Mouse (Mus musculus) forebrain, embryonic 12.5 days (tissue): ENCODE results near the gene Unc50. TPM values are rescaled to one million over a fixed set of nuclear protein-coding genes. Genes with fewer than 3 reads are reported as not detected.

ENCODE experiments used
- ATAC-seq: fragments of 200-750 bp; cut with Nextera tagmentation; 2 replicates; pipeline ENCODE4 v1.8.0; 2017; ENCODE audit warnings: moderate TSS enrichment; ENCODE audit not compliant: low FRiP score
- H3K27ac ChIP-seq: fragments of 300-500 bp; sonication (generic); 2 replicates; pipeline ENCODE4 v1.5.1; 2016; ENCODE audit warnings: mild to moderate bottlenecking
- H3K27me3 ChIP-seq: fragments of 300-500 bp; sonication (generic); 2 replicates; pipeline ENCODE4 v1.6.1; 2016; ENCODE audit warnings: mild to moderate bottlenecking
- H3K36me3 ChIP-seq: fragments of 300-500 bp; sonication (generic); replicated peaks from 2 replicates; pipeline ENCODE4 v1.6.1; 2016; ENCODE audit warnings: mild to moderate bottlenecking
- H3K4me1 ChIP-seq: fragments of 300-500 bp; sonication (generic); 2 replicates; pipeline ENCODE4 v1.6.1; 2016
- H3K4me2 ChIP-seq: fragments of 300-500 bp; sonication (generic); 2 replicates; pipeline ENCODE4 v1.6.1; 2016; ENCODE audit warnings: mild to moderate bottlenecking, moderate library complexity
- H3K4me3 ChIP-seq: fragments of 300-500 bp; sonication (generic); replicated peaks from 2 replicates; pipeline ENCODE4 v1.5.1; 2016; ENCODE audit warnings: mild to moderate bottlenecking
- H3K9ac ChIP-seq: fragments of 300-500 bp; sonication (generic); 2 replicates; pipeline ENCODE4 v1.6.1; 2016; ENCODE audit warnings: mild to moderate bottlenecking
- H3K9me3 ChIP-seq: fragments of 300-500 bp; sonication (generic); 2 replicates; pipeline ENCODE4 v1.6.1; 2016
- WGBS: fragments of 180-500 bp; shearing (Covaris S2); methylation state at CpG from one replicate; pipeline ENCODE4 v1.1.7; 2016; 5-methylcytosine and 5-hydroxymethylcytosine counted together
- polyA plus RNA-seq: library from polyadenylated mRNA; unstranded; fragments of >200 nt; fragmentation: Nextera tagmentation; extraction: Ambion mirVana; gene quantifications from 2 replicates; pipeline ENCODE4 v1.2.1, GENCODE M21; 2016

The Unc50 gene
- polyA plus RNA-seq, 1 experiment from 2014 or later = 110 TPM

- no peak overlapping the region for H3K27ac ChIP-seq
- H3K27me3 ChIP-seq = no peaks in the 10 kb centered on the region
- H3K4me1 ChIP-seq = no peaks in the 10 kb centered on the region
- no peak overlapping the region for H3K4me2 ChIP-seq
- H3K4me3 ChIP-seq = no peak overlapping the region
- no peak overlapping the region for H3K9ac ChIP-seq
- no peak for ATAC-seq
- no peaks in the 10 kb centered on the region for H3K36me3 ChIP-seq
- 82% methylated on average over 3 of the region's 3 CpGs for WGBS
- no peaks in the 10 kb centered on the region for H3K9me3 ChIP-seq
Measured at GRCm38 (mm10) chr1:37408678-37409077, 21.3 kb upstream of the Unc50 start.

GRCm38 (mm10) chr1:37409647-37410046 is 20.3 kb upstream of the Unc50 start:
- no peak overlapping the region for H3K4me2 ChIP-seq
- no peaks in the 10 kb centered on the region for H3K4me1 ChIP-seq
- no peak overlapping the region for H3K4me3 ChIP-seq
- H3K27me3 ChIP-seq = no peaks in the 10 kb centered on the region
- no peak overlapping the region for H3K9ac ChIP-seq
- no peak overlapping the region for H3K27ac ChIP-seq
- no peaks in the 10 kb centered on the region for H3K9me3 ChIP-seq
- H3K36me3 ChIP-seq = no peaks in the 10 kb centered on the region
- no peak for ATAC-seq

GRCm38 (mm10) chr1:37415394-37415793 is 14.5 kb upstream of the Unc50 start:
- 90% methylated on average over 1 of the region's 1 CpGs for WGBS
- peaks cover 24% of the 10 kb centered on the region for H3K36me3 ChIP-seq
- H3K27me3 ChIP-seq = no peaks in the 10 kb centered on the region
- ATAC-seq = no peak
- H3K4me3 ChIP-seq = no peak overlapping the region
- 0 out of 2 replicates have a peak, but pooled peaks cover 3% of the 10 kb centered on the region for H3K9me3 ChIP-seq
- H3K27ac ChIP-seq = no peak overlapping the region
- no peak overlapping the region for H3K4me2 ChIP-seq
- no peaks in the 10 kb centered on the region for H3K4me1 ChIP-seq
- H3K9ac ChIP-seq = no peak overlapping the region

GRCm38 (mm10) chr1:37419420-37419819 is 10.5 kb upstream of the Unc50 start:
- Histone ChIP-seq H3K4me2 (no peak overlapping the region), H3K4me3 (no peak overlapping the region), H3K27ac (no peak overlapping the region), H3K36me3 (peaks cover 34% of the 10 kb centered on the region), H3K9me3 (0 out of 2 replicates have a peak, but pooled peaks cover 3% of the 10 kb centered on the region), H3K4me1 (no peaks in the 10 kb centered on the region), H3K9ac (no peak overlapping the region), H3K27me3 (no peaks in the 10 kb centered on the region)
- WGBS = 89% methylated on average over 1 of the region's 1 CpGs
- no peak for ATAC-seq

GRCm38 (mm10) chr1:37427144-37427875 is 2.6 kb upstream of the Unc50 start:
- Histone ChIP-seq H3K4me2 (no peak overlapping the region), H3K27ac (no peak overlapping the region), H3K27me3 (no peaks in the 10 kb centered on the region), H3K4me1 (peaks cover 19% of the 10 kb centered on the region), H3K9me3 (no peaks in the 10 kb centered on the region), H3K36me3 (peaks cover 23% of the 10 kb centered on the region), H3K9ac (no peak overlapping the region), H3K4me3 (no peak overlapping the region)
- 92% methylated on average over 8 of the region's 8 CpGs for WGBS
- no peak for ATAC-seq

- Histone ChIP-seq H3K9ac (peak overlapping the region; percentile 81), H3K9me3 (no peaks in the 10 kb centered on the region), H3K27me3 (no peaks in the 10 kb centered on the region), H3K27ac (no peak overlapping the region), H3K4me2 (peak overlapping the region; percentile 74), H3K36me3 (peaks cover 31% of the 10 kb centered on the region), H3K4me3 (peak overlapping the region; percentile 91), H3K4me1 (peaks cover 19% of the 10 kb centered on the region)
- 75% methylated on average over 2 of the region's 2 CpGs for WGBS
- no peak for ATAC-seq
Measured at GRCm38 (mm10) chr1:37428911-37429310, 1.0 kb upstream of the Unc50 start.

GRCm38 (mm10) chr1:37430297-37430840 is 430 bp downstream of the Unc50 start:
- Histone ChIP-seq H3K27me3 (no peaks in the 10 kb centered on the region), H3K9me3 (no peaks in the 10 kb centered on the region)
- WGBS = 3% methylated on average over 40 of the region's 40 CpGs

GRCm38 (mm10) chr1:37436419-37436818 is 6.5 kb downstream of the Unc50 start:
- H3K9me3 ChIP-seq = no peaks in the 10 kb centered on the region
- H3K9ac ChIP-seq = no peak overlapping the region
- H3K4me3 ChIP-seq = no peak overlapping the region
- no peak overlapping the region for H3K4me2 ChIP-seq
- H3K27me3 ChIP-seq = no peaks in the 10 kb centered on the region
- 96% methylated on average over 3 of the region's 3 CpGs for WGBS
- ATAC-seq = no peak
- peaks cover 3% of the 10 kb centered on the region for H3K4me1 ChIP-seq
- peaks cover 81% of the 10 kb centered on the region for H3K36me3 ChIP-seq
- H3K27ac ChIP-seq = no peak overlapping the region

More at GRCm38 (mm10) chr1:37430297-37430840, 430 bp downstream of the Unc50 start:
- ATAC-seq = peak; percentile 9; the same call in 1 of the 2 replicates
- Histone ChIP-seq H3K4me2 (peak overlapping the region; percentile 74), H3K4me3 (peak overlapping the region; percentile 91), H3K9ac (peak overlapping the region; percentile 81), H3K27ac (peak overlapping the region; percentile 69), H3K36me3 (peaks cover 32% of the 10 kb centered on the region), H3K4me1 (peaks cover 19% of the 10 kb centered on the region)

- H3K9me3 ChIP-seq = no peaks in the 10 kb centered on the region
- H3K4me2 ChIP-seq = no peak overlapping the region
- no peaks in the 10 kb centered on the region for H3K4me1 ChIP-seq
- no peak overlapping the region for H3K27ac ChIP-seq
- H3K9ac ChIP-seq = no peak overlapping the region
- no peaks in the 10 kb centered on the region for H3K27me3 ChIP-seq
- no peak overlapping the region for H3K4me3 ChIP-seq
- no peak for ATAC-seq
- 92% methylated on average over 16 of the region's 16 CpGs for WGBS
- H3K36me3 ChIP-seq = peaks cover 36% of the 10 kb centered on the region
Measured at GRCm38 (mm10) chr1:37442848-37443835, 13.2 kb downstream of the Unc50 start.

- Histone ChIP-seq H3K9ac (no peak overlapping the region), H3K9me3 (no peaks in the 10 kb centered on the region), H3K36me3 (peaks cover 5% of the 10 kb centered on the region; the same call in 1 of the 2 replicates), H3K4me1 (no peaks in the 10 kb centered on the region), H3K4me2 (no peak overlapping the region), H3K4me3 (no peak overlapping the region), H3K27ac (no peak overlapping the region), H3K27me3 (no peaks in the 10 kb centered on the region)
- 82% methylated on average over 10 of the region's 10 CpGs for WGBS
- ATAC-seq = no peak
Measured at GRCm38 (mm10) chr1:37448361-37449095, 18.6 kb downstream of the Unc50 start.

GRCm38 (mm10) chr1:37451270-37451669 is 21.3 kb downstream of the Unc50 start:
- Histone ChIP-seq H3K27me3 (no peaks in the 10 kb centered on the region), H3K36me3 (peaks cover 5% of the 10 kb centered on the region; the same call in 1 of the 2 replicates), H3K4me3 (no peak overlapping the region), H3K9ac (no peak overlapping the region), H3K4me2 (no peak overlapping the region), H3K9me3 (no peaks in the 10 kb centered on the region), H3K27ac (no peak overlapping the region), H3K4me1 (no peaks in the 10 kb centered on the region)
- 94% methylated on average over 8 of the region's 8 CpGs for WGBS
- ATAC-seq = no peak
